Mouse (Mus musculus) ZHBTc4 (cell line): ENCODE data around the gene Ccdc148.

ENCODE experiments used
- DNase-seq: peaks from one replicate; pipeline ENCODE4 v3.0.0-alpha.2; 2011; ENCODE audit warnings: low read depth, low spot score

Ccdc148 gene

DNA sequence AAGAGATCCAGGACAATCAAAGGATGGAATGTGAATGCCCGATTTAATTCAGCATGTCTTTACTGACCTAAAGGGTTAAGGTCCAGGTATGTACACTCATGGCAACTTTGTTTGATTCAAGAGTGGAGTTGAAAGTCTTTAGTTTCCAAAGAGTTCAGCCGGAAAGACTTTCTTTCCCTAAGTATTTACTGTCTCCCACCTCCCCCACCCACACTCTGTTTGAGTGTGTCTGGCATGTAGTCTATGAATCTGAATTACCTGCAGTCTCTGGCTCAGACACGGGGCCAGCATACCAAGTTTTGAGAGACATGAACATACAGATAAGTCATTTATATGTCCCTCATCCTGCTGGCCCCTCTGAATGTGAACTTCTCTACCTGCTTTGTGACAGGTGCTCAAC lies 374.3 kb downstream of the Ccdc148 start:
- DNase-seq, result no peak

DNA sequence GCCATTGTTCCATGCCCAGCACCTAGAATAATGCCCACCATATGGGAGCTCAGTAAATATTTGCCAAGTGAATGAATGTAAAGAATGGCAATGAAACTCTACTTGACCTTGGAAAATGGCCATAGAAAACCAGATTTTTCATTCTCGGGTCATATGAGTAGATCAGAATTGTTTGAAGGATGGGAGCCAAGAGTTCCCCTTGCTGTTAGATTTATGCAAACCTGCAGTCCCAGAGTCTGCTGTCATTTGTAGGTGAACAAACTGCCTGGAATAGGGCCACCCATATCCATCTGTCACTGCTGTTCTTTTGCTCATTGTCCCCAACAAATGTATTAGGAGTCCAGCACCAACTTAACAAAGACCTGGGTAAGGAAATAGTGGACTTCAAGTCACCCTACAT lies 377.0 kb downstream of the Ccdc148 start:
- no peak for DNase-seq

DNA sequence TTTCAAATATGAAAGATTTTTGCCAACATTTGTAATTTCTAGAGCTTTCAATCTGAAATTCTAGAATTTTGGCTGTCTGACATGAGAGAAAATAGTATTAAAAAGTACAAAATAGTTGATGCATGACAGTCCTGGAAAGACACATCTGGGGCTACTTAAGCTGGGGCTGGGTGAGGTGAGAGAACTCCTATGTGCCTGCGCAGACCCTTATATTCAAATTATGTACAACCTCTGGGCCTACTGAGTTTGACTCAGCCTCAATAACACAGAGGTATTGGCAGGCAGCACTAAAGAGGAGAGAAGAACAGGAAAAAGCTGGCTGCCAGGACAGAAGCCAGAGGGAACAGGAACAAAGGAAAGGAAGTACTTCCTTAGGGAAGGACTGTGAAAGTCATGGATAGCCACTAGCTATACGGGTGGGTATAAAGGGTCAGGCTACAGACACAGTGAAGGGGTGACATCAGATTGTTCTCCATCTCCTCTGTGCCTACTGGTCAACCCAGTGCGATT lies 381.4 kb downstream of the Ccdc148 start:
- DNase-seq, result no peak

- no peak for DNase-seq
Measured at GRCm38 (mm10) chr2:58773833-58774232, 386.6 kb downstream of the Ccdc148 start.
